Mouse (Mus musculus) heart, embryonic 16.5 days (tissue): Measurements from ENCODE around the gene Dgkg. TPM values are rescaled to one million over a fixed set of nuclear protein-coding genes. Genes with fewer than 3 reads are reported as not detected.
A peak's percentile ranks its signal among the peaks of the same experiment; 100 is the strongest.

Experiments
- ATAC-seq: fragments of 200-750 bp; cut with Nextera tagmentation; replicated peaks from 2 replicates; pipeline ENCODE4 v1.8.0; 2017; ENCODE audit warnings: moderate number of reproducible peaks; ENCODE audit not compliant: insufficient read depth, low FRiP score; ENCODE audit errors: extremely low read depth
- H3K27ac ChIP-seq: fragments of 300-500 bp; sonication (generic); 2 replicates; pipeline ENCODE4 v1.5.1; 2014; ENCODE audit warnings: mild to moderate bottlenecking, low read length, control low read depth, moderate library complexity
- H3K27me3 ChIP-seq: fragments of 300-500 bp; sonication (generic); 2 replicates; pipeline ENCODE4 v1.6.1; 2014; ENCODE audit warnings: low read length, mixed read lengths; ENCODE audit not compliant: control insufficient read depth, insufficient read depth
- H3K36me3 ChIP-seq: fragments of 300-500 bp; sonication (generic); 2 replicates; pipeline ENCODE4 v1.6.1; 2014; ENCODE audit not compliant: control insufficient read depth, insufficient read depth
- H3K4me1 ChIP-seq: fragments of 300-500 bp; sonication (generic); 2 replicates; pipeline ENCODE4 v1.6.1; 2014; ENCODE audit warnings: low read length, mixed read lengths; ENCODE audit not compliant: control insufficient read depth, insufficient read depth
- H3K4me2 ChIP-seq: fragments of 300-500 bp; sonication (generic); 2 replicates; pipeline ENCODE4 v1.6.1; 2014; ENCODE audit warnings: low read depth, mild to moderate bottlenecking, control low read depth, low read length
- H3K4me3 ChIP-seq: fragments of 300-500 bp; sonication (generic); 2 replicates; pipeline ENCODE4 v1.5.1; 2014; ENCODE audit warnings: mild to moderate bottlenecking, control low read depth, low read length
- H3K9ac ChIP-seq: fragments of 300-500 bp; sonication (generic); 2 replicates; pipeline ENCODE4 v1.6.1; 2014; ENCODE audit warnings: low read length, control low read depth
- H3K9me3 ChIP-seq: fragments of 300-500 bp; sonication (generic); replicated peaks from 2 replicates; pipeline ENCODE4 v1.6.1; 2016; ENCODE audit warnings: low read length; ENCODE audit not compliant: control insufficient read depth
- WGBS: fragments of 180-500 bp; shearing (Covaris S2); extraction: QIAGEN DNeasy Blood & Tissue Kit; methylation state at CpG from one replicate; pipeline ENCODE4 v1.1.7; 2014; 5-methylcytosine and 5-hydroxymethylcytosine counted together
- polyA plus RNA-seq: library from polyadenylated mRNA; unstranded; fragments of >200 nt; fragmentation: Nextera tagmentation; extraction: Ambion mirVana; gene quantifications from 2 replicates; pipeline ENCODE4 v1.2.1, GENCODE M21; 2015

The Dgkg gene
- polyA plus RNA-seq, 1 experiment from 2014 or later, result 1.4 TPM

GRCm38 (mm10) chr16:22577656-22578055 is 79.4 kb downstream of the Dgkg start:
- no peaks in the 10 kb centered on the region for H3K36me3 ChIP-seq
- no peak overlapping the region for H3K4me3 ChIP-seq
- H3K4me2 ChIP-seq, result no peak overlapping the region
- H3K27me3 ChIP-seq, result no peaks in the 10 kb centered on the region
- 37% methylated on average over 8 of the region's 8 CpGs for WGBS
- H3K4me1 ChIP-seq, result 0 out of 2 replicates have a peak, but pooled peaks cover 2% of the 10 kb centered on the region
- no peak overlapping the region for H3K27ac ChIP-seq
- ATAC-seq, result no peak
- H3K9ac ChIP-seq, result no peak overlapping the region
- no peaks in the 10 kb centered on the region for H3K9me3 ChIP-seq

GRCm38 (mm10) chr16:22574164-22574563 is 82.9 kb downstream of the Dgkg start:
- Histone ChIP-seq H3K9me3 (no peaks in the 10 kb centered on the region), H3K4me2 (no peak overlapping the region), H3K4me3 (no peak overlapping the region), H3K36me3 (no peaks in the 10 kb centered on the region), H3K27ac (no peak overlapping the region), H3K9ac (no peak overlapping the region), H3K27me3 (no peaks in the 10 kb centered on the region), H3K4me1 (no peaks in the 10 kb centered on the region)
- WGBS, result 57% methylated on average over 7 of the region's 7 CpGs
- ATAC-seq, result no peak

- no peak for ATAC-seq
- H3K27me3 ChIP-seq, result no peaks in the 10 kb centered on the region
- no peaks in the 10 kb centered on the region for H3K36me3 ChIP-seq
- no peak overlapping the region for H3K4me3 ChIP-seq
- H3K27ac ChIP-seq, result no peak overlapping the region
- 36% methylated on average over 21 of the region's 21 CpGs for WGBS
- H3K9me3 ChIP-seq, result no peaks in the 10 kb centered on the region
- no peaks in the 10 kb centered on the region for H3K4me1 ChIP-seq
- H3K9ac ChIP-seq, result no peak overlapping the region
- H3K4me2 ChIP-seq, result no peak overlapping the region
These were observed 84.2 kb downstream of the Dgkg start for GRCm38 (mm10) chr16:22572641-22573341.

- no peak for ATAC-seq
- H3K27ac ChIP-seq, result peak overlapping the region; percentile 88
- H3K4me2 ChIP-seq, result peak overlapping the region; percentile 22; the same call in 1 of the 2 replicates
- H3K27me3 ChIP-seq, result no peaks in the 10 kb centered on the region
- H3K4me1 ChIP-seq, result peaks cover 4% of the 10 kb centered on the region
- no peak overlapping the region for H3K9ac ChIP-seq
- H3K9me3 ChIP-seq, result no peaks in the 10 kb centered on the region
- 36% methylated on average over 3 of the region's 3 CpGs for WGBS
- H3K4me3 ChIP-seq, result no peak overlapping the region
- no peaks in the 10 kb centered on the region for H3K36me3 ChIP-seq
These were observed 92.1 kb downstream of the Dgkg start for GRCm38 (mm10) chr16:22564907-22565272.

GRCm38 (mm10) chr16:22564259-22564906 is 92.6 kb downstream of the Dgkg start:
- H3K36me3 ChIP-seq, result no peaks in the 10 kb centered on the region
- peak overlapping the region; percentile 88 for H3K27ac ChIP-seq
- peak; percentile 89 for ATAC-seq
- peak overlapping the region; percentile 21 for H3K4me3 ChIP-seq
- H3K9me3 ChIP-seq, result no peaks in the 10 kb centered on the region
- H3K4me2 ChIP-seq, result peak overlapping the region; percentile 52
- no peaks in the 10 kb centered on the region for H3K27me3 ChIP-seq
- H3K4me1 ChIP-seq, result peaks cover 4% of the 10 kb centered on the region
- H3K9ac ChIP-seq, result peak overlapping the region; percentile 10; the same call in 1 of the 2 replicates
- WGBS, result 39% methylated on average over 14 of the region's 14 CpGs

GRCm38 (mm10) chr16:22563594-22563993 is 93.4 kb downstream of the Dgkg start:
- Histone ChIP-seq H3K9ac (no peak overlapping the region; the same call in 1 of the 2 replicates), H3K9me3 (no peaks in the 10 kb centered on the region), H3K27ac (peak overlapping the region; percentile 88), H3K4me3 (no peak overlapping the region), H3K36me3 (no peaks in the 10 kb centered on the region), H3K4me2 (peak overlapping the region; percentile 52; the same call in 1 of the 2 replicates), H3K27me3 (no peaks in the 10 kb centered on the region), H3K4me1 (peaks cover 4% of the 10 kb centered on the region)
- no peak for ATAC-seq

GRCm38 (mm10) chr16:22554996-22555395 is 102.0 kb downstream of the Dgkg start:
- Histone ChIP-seq H3K9ac (no peak overlapping the region), H3K4me3 (no peak overlapping the region), H3K9me3 (no peaks in the 10 kb centered on the region), H3K27ac (no peak overlapping the region), H3K4me2 (no peak overlapping the region), H3K4me1 (peaks cover 19% of the 10 kb centered on the region), H3K36me3 (no peaks in the 10 kb centered on the region), H3K27me3 (no peaks in the 10 kb centered on the region)
- 53% methylated on average over 2 of the region's 2 CpGs for WGBS
- no peak for ATAC-seq

GRCm38 (mm10) chr16:22552351-22552750 is 104.7 kb downstream of the Dgkg start:
- Histone ChIP-seq H3K36me3 (no peaks in the 10 kb centered on the region), H3K4me1 (peaks cover 36% of the 10 kb centered on the region), H3K4me2 (no peak overlapping the region), H3K27ac (0 out of 2 replicates have a peak overlapping the region, but pooled peaks have one; percentile 32), H3K4me3 (no peak overlapping the region), H3K9me3 (no peaks in the 10 kb centered on the region), H3K27me3 (no peaks in the 10 kb centered on the region), H3K9ac (no peak overlapping the region)
- 22% methylated on average over 9 of the region's 9 CpGs for WGBS
- ATAC-seq, result no peak
